Mouse (Mus musculus): Measurements from ENCODE around the gene Lalba.
A peak's percentile ranks its signal among the peaks of the same experiment; 100 is the strongest.
"Not testable (repeated sequence)": the region's sequence is repeated elsewhere in the genome, so short reads cannot be mapped to it uniquely, and the experiment has no call there.

The Lalba gene

DNA sequence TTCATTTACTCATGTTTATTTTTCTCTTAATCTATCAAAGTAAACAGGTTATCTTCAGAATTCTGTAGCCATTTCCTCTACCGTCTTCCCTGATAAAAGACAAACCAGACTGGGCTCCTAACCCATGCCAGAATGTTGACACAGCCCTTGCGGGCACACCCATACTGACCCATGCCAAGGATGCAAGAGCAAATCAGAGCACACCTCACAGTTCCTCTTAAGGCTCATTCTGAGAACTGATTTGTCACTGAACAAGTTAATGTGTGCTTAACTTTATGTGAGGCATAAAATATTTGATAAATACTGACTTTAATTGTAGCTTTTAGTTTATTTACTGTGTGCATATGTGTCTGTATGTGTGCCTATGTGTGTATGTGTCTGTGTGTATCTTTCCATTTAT, 8.8 kb upstream of the Lalba start:
- DNase-seq = no peak

- DNase-seq = no peak
Observed at GRCm38 (mm10) chr15:98486433-98487021, 4.0 kb upstream of the Lalba start.

DNA sequence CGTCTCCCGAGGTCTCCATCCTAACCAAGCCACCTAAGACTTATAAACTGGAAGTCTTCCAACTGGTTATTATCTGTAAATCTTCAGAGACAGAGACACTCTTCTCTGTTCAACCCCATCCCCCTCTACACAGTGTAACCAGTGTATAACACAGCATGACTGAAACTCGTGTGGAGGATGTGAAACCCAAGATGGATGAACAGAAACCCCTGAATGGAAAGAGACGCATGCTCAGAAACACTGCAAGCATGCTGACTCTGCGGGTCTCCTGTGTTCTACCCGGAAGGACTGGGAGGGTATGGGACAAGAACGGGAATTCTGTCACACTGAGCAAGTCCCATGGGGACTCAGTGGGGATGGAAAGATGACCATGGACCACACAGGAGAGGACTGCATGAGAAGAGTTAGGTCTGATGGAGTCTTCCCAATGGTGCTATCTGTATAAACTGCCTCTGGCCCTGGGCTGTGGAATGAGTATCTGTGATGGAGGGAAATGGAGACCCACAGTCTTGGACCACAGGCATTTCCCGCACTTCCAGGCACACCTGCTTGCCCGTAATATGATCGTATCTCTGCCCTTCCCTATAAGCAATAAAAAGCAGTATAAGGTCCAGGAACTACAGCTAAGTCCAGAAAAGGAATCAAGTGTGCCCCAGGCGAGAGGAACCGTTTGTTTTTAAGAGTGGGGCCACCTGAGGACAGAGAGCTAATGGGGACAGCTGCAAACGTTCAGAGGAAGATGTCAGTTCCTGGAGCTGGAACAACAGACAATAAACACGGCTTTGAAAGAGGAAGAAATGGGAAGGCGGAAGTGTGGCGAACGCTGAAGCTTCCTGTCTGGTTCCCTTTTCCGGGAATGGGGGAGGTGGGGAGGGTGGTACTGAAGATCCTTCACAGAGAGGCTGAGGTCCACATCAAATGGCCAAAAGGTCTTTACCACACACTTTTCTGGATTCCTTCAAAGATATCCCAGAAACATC, 1.7 kb upstream of the Lalba start:
- DNase-seq = no peak

DNA sequence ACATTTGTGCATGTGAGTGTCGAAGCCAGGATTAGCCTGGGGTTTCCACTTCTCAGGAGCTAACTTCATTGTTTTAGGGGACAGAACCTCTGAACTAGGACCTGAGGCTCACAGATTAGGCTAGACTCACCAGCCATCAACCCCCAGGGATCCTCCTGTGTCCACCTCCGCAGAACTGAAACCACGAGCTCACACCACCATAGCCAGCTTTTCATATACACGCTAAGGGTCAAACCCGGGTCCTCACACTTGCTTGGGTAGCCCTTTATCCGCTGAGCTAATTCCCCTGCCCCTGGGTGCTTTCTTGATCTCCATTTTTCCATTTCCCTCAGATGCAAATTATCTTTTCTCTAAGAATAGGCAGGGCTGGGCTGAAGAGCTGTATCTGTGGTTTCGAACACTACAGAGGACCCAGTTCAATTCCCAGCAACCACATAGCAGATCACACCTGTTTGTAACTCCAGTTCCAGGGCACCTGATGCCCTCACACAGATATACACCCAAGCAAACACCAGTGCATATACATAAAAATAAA, 2.9 kb downstream of the Lalba start:
- DNase-seq = no peak

- DNase-seq = no peak
Observed at GRCm38 (mm10) chr15:98476281-98476680, 6.2 kb downstream of the Lalba start.

DNA sequence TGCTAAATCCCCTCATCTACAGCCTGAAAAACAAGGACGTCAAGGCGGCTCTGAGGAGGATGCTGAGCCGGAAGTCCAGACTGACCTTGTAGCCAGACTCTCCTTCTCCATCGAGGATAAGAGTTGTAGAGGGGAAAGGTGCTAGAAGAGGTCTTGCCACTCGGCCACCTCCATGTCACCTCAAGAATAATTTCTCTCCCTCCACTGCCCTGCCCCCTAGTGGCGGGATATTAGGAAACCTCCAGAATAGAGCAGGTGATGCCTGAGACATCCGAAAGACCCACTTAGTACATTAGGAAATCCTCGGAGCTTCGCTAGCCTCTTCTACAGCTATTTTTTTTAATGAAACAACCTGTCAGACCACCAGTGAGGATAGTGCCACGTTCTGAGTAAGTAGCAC, 7.1 kb downstream of the Lalba start:
- DNase-seq = peak in 1 of 2 experiments; percentile 14

- DNase-seq = no peak
Observed at GRCm38 (mm10) chr15:98474958-98475357, 7.6 kb downstream of the Lalba start.

GRCm38 (mm10) chr15:98471539-98471938, 11.0 kb downstream of the Lalba start:
- no peak for DNase-seq

DNA sequence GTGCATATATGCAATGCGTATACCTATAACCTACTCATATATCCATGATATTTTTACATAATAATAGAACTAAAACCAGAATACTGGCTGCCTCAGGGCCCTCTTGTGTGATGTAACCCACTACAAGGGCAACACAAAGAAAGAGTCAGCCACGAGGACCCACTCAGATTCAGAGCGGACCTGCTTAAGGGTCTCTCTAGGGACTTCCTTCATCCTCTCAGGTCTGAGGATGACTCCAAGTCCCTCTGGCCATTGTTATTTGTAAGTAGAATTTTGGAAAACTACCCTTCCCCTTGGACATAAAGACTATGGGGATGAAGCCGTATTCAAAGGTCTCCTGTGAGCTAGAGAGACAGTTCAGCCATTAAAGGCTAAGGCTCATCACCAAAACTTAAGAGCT, 12.9 kb downstream of the Lalba start, which contains the start of gene OR5BS1P:
TSS of gene OR5BS1P (plus strand) at position 301 of the 400 bp plus-strand sequence.
- DNase-seq = no peak

GRCm38 (mm10) chr15:98452288-98452687, 30.2 kb downstream of the Lalba start, which contains the start of gene Olfr281:
Olfr281 (plus strand) TSS chr15:98452588.
- DNase-seq = no peak

GRCm38 (mm10) chr15:98448521-98448920, 34.0 kb downstream of the Lalba start:
- no peak for DNase-seq

DNA sequence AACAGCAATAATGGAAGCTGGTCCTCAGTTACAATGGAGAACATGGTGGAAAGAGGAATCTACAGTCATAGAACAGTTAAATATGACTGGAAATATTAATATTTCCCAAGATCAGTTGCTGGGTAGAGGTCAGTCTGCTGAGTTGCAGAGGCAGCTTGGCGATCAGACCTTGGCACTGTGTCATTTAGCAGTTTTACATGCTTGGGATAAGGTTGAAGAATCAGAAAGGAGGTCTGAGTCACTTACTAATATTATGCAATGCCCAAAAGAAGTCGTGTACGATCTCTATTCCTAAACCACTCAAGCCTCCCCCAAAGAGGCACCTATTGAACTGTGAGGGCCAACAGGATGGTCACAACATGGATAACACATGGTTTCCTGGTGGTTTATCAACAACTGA, 38.0 kb downstream of the Lalba start:
- no peak for DNase-seq

GRCm38 (mm10) chr15:98430925-98431324, 51.6 kb downstream of the Lalba start, which contains the start of gene Olfr282:
Olfr282 (plus strand) TSS chr15:98431225.
- DNase-seq = not testable (repeated sequence)

Measured in thymus, adult 18-20 months (tissue).